Mouse (Mus musculus) kidney, postnatal 4 days (tissue): ENCODE measurements at regions not wholly inside any gene's neighbourhood (a gene's known extent, or its start where the extent isn't known, plus 50 kb on each side); places are given as distances from the start of the nearest gene placed in this dataset.
"Not testable (repeated sequence)": the region's sequence is repeated elsewhere in the genome, so short reads cannot be mapped to it uniquely, and the experiment has no call there.

Source experiments
- DNase-seq, 2 experiments: peaks; one replicate each; pipeline ENCODE4 v3.0.0; 2021; ENCODE audit warnings: mixed read lengths in 2 of 2

- no peak for DNase-seq
Measured at GRCm38 (mm10) chr17:50407249-50407990, 101.8 kb upstream of the Plcl2 start.

- no peak for DNase-seq
Measured at GRCm38 (mm10) chr17:50408581-50408980, 100.6 kb upstream of the Plcl2 start.

- DNase-seq, result no peak
Measured at GRCm38 (mm10) chr17:50409271-50409670, 99.9 kb upstream of the Plcl2 start.

- no peak for DNase-seq
Measured at GRCm38 (mm10) chr17:50409895-50410294, 99.3 kb upstream of the Plcl2 start.

- no peak for DNase-seq
Measured at GRCm38 (mm10) chr17:50410296-50410695, 98.9 kb upstream of the Plcl2 start.

- DNase-seq, result no peak
Measured at GRCm38 (mm10) chr17:50412446-50412845, 96.8 kb upstream of the Plcl2 start.

GRCm38 (mm10) chr17:50413916-50414315 is 95.3 kb upstream of the Plcl2 start:
- DNase-seq, result no peak

GRCm38 (mm10) chr17:50415331-50416005 is 93.7 kb upstream of the Plcl2 start:
- no peak for DNase-seq

GRCm38 (mm10) chr17:50416119-50416518 is 93.1 kb upstream of the Plcl2 start:
- no peak for DNase-seq

- no peak for DNase-seq
Measured at GRCm38 (mm10) chr17:50416538-50417113, 92.6 kb upstream of the Plcl2 start.

GRCm38 (mm10) chr17:50418863-50419383 is 90.3 kb upstream of the Plcl2 start:
- peak; percentile 37 to 54 for DNase-seq

GRCm38 (mm10) chr17:50419551-50419950 is 89.7 kb upstream of the Plcl2 start:
- not testable (repeated sequence) for DNase-seq

GRCm38 (mm10) chr17:50419966-50420365 is 89.2 kb upstream of the Plcl2 start:
- DNase-seq, result peak in 1 of 2 experiments; percentile 26

GRCm38 (mm10) chr17:50420690-50421089 is 88.5 kb upstream of the Plcl2 start:
- no peak for DNase-seq

- no peak for DNase-seq
Measured at GRCm38 (mm10) chr17:50421476-50421875, 87.7 kb upstream of the Plcl2 start.

- no peak for DNase-seq
Measured at GRCm38 (mm10) chr17:50425110-50425509, 84.1 kb upstream of the Plcl2 start.

- DNase-seq, result no peak
Measured at GRCm38 (mm10) chr17:50425531-50425930, 83.7 kb upstream of the Plcl2 start.

GRCm38 (mm10) chr17:50426146-50426545 is 83.1 kb upstream of the Plcl2 start:
- no peak for DNase-seq

GRCm38 (mm10) chr17:50427331-50428003 is 81.7 kb upstream of the Plcl2 start:
- no peak for DNase-seq

GRCm38 (mm10) chr17:50428004-50428560 is 81.1 kb upstream of the Plcl2 start:
- DNase-seq, result no peak

- DNase-seq, result peak in 1 of 2 experiments; percentile 12
Measured at GRCm38 (mm10) chr17:50432559-50432958, 76.6 kb upstream of the Plcl2 start.

GRCm38 (mm10) chr17:50438960-50439359 is 70.2 kb upstream of the Plcl2 start:
- DNase-seq, result no peak

GRCm38 (mm10) chr17:50439365-50439764 is 69.8 kb upstream of the Plcl2 start:
- DNase-seq, result peak; percentile 31 to 50
